Mouse (Mus musculus) hindbrain, embryonic 14.5 days (tissue): ENCODE measurements around the gene Zfp212. TPM values are rescaled to one million over a fixed set of nuclear protein-coding genes. Genes with fewer than 3 reads are reported as not detected.
"Not testable (repeated sequence)": the region's sequence is repeated elsewhere in the genome, so short reads cannot be mapped to it uniquely, and the experiment has no call there.

Source experiments
- ATAC-seq: fragments of 200-750 bp; cut with Nextera tagmentation; 2 replicates; pipeline ENCODE4 v1.8.0; 2017; ENCODE audit warnings: moderate number of reproducible peaks, mild to moderate bottlenecking, moderate TSS enrichment, moderate library complexity; ENCODE audit not compliant: low FRiP score
- DNase-seq: peaks from one replicate; pipeline ENCODE4 v3.0.0-alpha.2; 2015; ENCODE audit warnings: low spot score
- H3K27ac ChIP-seq: fragments of 300-500 bp; sonication (generic); 2 replicates; pipeline ENCODE4 v1.5.1; 2014; ENCODE audit warnings: mild to moderate bottlenecking, moderate library complexity
- H3K27me3 ChIP-seq: fragments of 300-500 bp; sonication (generic); 2 replicates; pipeline ENCODE4 v1.6.1; 2014; ENCODE audit warnings: mild to moderate bottlenecking, low read length, mixed read lengths; ENCODE audit not compliant: control insufficient read depth, insufficient read depth
- H3K36me3 ChIP-seq: fragments of 300-500 bp; sonication (generic); replicated peaks from 2 replicates; pipeline ENCODE4 v1.6.1; 2014; ENCODE audit not compliant: control insufficient read depth, insufficient read depth
- H3K4me1 ChIP-seq: fragments of 300-500 bp; sonication (generic); replicated peaks from 2 replicates; pipeline ENCODE4 v1.6.1; 2014; ENCODE audit warnings: antibody characterized with exemption, low read length, mixed read lengths; ENCODE audit not compliant: control insufficient read depth, insufficient read depth
- H3K4me2 ChIP-seq: fragments of 300-500 bp; sonication (generic); replicated peaks from 2 replicates; pipeline ENCODE4 v1.6.1; 2014; ENCODE audit warnings: mild to moderate bottlenecking, moderate library complexity
- H3K4me3 ChIP-seq: fragments of 300-500 bp; sonication (generic); replicated peaks from 2 replicates; pipeline ENCODE4 v1.5.1; 2014; ENCODE audit warnings: mild to moderate bottlenecking, low read length
- H3K9ac ChIP-seq: fragments of 300-500 bp; sonication (generic); 2 replicates; pipeline ENCODE4 v1.6.1; 2014
- H3K9me3 ChIP-seq: fragments of 300-500 bp; sonication (generic); 2 replicates; pipeline ENCODE4 v1.6.1; 2016; ENCODE audit warnings: low read length; ENCODE audit not compliant: control insufficient read depth
- WGBS: fragments of 180-500 bp; shearing (Covaris S2); extraction: QIAGEN DNeasy Blood & Tissue Kit; methylation state at CpG from one replicate; pipeline ENCODE4 v1.1.7; 2014; 5-methylcytosine and 5-hydroxymethylcytosine counted together
- polyA plus RNA-seq: library from polyadenylated mRNA; unstranded; fragments of >200 nt; fragmentation: Nextera tagmentation; extraction: Ambion mirVana; gene quantifications from 2 replicates; pipeline ENCODE4 v1.2.1, GENCODE M21; 2014

The Zfp212 gene
- polyA plus RNA-seq, 1 experiment from 2014 or later: 12.4 TPM

- no peak for ATAC-seq
- Histone ChIP-seq H3K27ac (no peak overlapping the region), H3K4me1 (peaks cover 12% of the 10 kb centered on the region), H3K9ac (no peak overlapping the region), H3K27me3 (no peaks in the 10 kb centered on the region), H3K36me3 (peaks cover 63% of the 10 kb centered on the region), H3K4me2 (no peak overlapping the region), H3K9me3 (no peaks in the 10 kb centered on the region), H3K4me3 (no peak overlapping the region)
- no peak for DNase-seq
Measured at GRCm38 (mm10) chr6:47957816-47958215, 37.5 kb downstream of the Zfp212 start.

- H3K4me1 ChIP-seq: no peaks in the 10 kb centered on the region
- H3K4me2 ChIP-seq: no peak overlapping the region
- ATAC-seq (no peak), DNase-seq (no peak)
- no peak overlapping the region for H3K27ac ChIP-seq
- no peaks in the 10 kb centered on the region for H3K27me3 ChIP-seq
- H3K36me3 ChIP-seq: peaks cover 94% of the 10 kb centered on the region
- no peak overlapping the region for H3K4me3 ChIP-seq
- H3K9me3 ChIP-seq: no peaks in the 10 kb centered on the region
- H3K9ac ChIP-seq: no peak overlapping the region
- 89% methylated on average over 6 of the region's 6 CpGs for WGBS
Measured at GRCm38 (mm10) chr6:47960685-47961421, 40.6 kb downstream of the Zfp212 start.

DNA sequence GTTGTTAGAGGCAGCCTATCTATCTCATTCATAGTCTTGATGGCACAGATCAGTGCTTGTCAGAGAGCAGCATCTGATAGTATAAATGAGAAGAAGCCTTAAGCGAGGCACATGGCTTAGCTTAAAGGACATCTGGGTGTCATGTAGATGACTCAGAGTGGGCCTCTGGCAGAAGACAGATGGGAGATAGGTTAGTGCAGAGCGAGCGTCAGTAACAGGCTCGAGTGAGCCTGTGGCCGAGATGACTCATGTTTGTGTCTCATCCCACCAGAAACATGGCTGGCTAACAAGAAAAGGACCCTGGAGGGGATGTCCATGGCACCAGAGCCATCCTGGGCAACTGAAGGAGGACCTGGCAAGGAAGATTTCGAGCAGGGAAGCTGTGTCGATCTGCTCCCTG is 42.8 kb downstream of the Zfp212 start:
- ATAC-seq: no peak

GRCm38 (mm10) chr6:47968166-47968565 is 47.9 kb downstream of the Zfp212 start:
- H3K9me3 ChIP-seq, H3K27ac ChIP-seq, DNase-seq, H3K9ac ChIP-seq, H3K4me2 ChIP-seq, H3K4me3 ChIP-seq, ATAC-seq, H3K4me1 ChIP-seq, H3K27me3 ChIP-seq: not testable (repeated sequence)
- peaks cover 27% of the 10 kb centered on the region for H3K36me3 ChIP-seq
- 78% methylated on average over 1 of the region's 1 CpGs for WGBS

More for the DNA sequence above, 42.8 kb downstream of the Zfp212 start:
- Histone ChIP-seq H3K27ac (no peak overlapping the region), H3K4me3 (no peak overlapping the region), H3K9me3 (no peaks in the 10 kb centered on the region), H3K9ac (no peak overlapping the region), H3K27me3 (no peaks in the 10 kb centered on the region), H3K4me2 (no peak overlapping the region), H3K36me3 (peaks cover 77% of the 10 kb centered on the region), H3K4me1 (no peaks in the 10 kb centered on the region)
- no peak for DNase-seq
- 89% methylated on average over 7 of the region's 7 CpGs for WGBS

- 88% methylated on average over 1 of the region's 1 CpGs for WGBS
- ATAC-seq (no peak), DNase-seq (no peak)
- H3K9me3 ChIP-seq: no peaks in the 10 kb centered on the region
- no peak overlapping the region for H3K27ac ChIP-seq
- H3K9ac ChIP-seq: no peak overlapping the region
- H3K4me3 ChIP-seq: no peak overlapping the region
- no peaks in the 10 kb centered on the region for H3K27me3 ChIP-seq
- H3K4me1 ChIP-seq: no peaks in the 10 kb centered on the region
- no peak overlapping the region for H3K4me2 ChIP-seq
- no peaks in the 10 kb centered on the region for H3K36me3 ChIP-seq
Measured at GRCm38 (mm10) chr6:47974599-47974998, 54.3 kb downstream of the Zfp212 start.

DNA sequence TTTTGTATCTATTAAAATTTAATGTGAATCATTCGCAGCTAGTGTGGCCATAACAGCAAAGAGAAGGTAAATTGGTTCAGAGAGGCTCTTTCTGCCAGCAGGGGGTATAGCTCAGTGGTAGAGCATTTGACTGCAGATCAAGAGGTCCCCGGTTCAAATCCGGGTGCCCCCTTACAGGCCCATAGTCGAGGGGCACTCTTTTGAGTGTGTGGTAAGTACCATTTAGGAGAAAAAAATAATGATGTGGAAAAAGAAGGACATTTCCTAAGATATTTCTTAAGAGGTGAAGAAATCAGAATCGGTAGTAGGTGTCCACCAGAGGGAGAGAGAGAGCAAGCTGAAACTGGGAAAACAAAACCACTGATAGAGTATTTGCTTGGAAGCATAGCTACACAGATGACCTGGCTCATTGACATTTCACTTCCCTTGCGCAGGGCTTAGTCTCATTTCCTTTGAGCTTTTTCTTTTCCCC is 58.7 kb downstream of the Zfp212 start:
- H3K9ac ChIP-seq: no peak overlapping the region
- no peaks in the 10 kb centered on the region for H3K36me3 ChIP-seq
- H3K9me3 ChIP-seq: no peaks in the 10 kb centered on the region
- no peaks in the 10 kb centered on the region for H3K27me3 ChIP-seq
- peak; percentile 65; the same call in 1 of the 2 replicates for ATAC-seq
- 19% methylated on average over 6 of the region's 6 CpGs for WGBS
- peak; percentile 40 for DNase-seq
- H3K4me3 ChIP-seq: no peak overlapping the region
- no peak overlapping the region for H3K27ac ChIP-seq
- H3K4me1 ChIP-seq: no peaks in the 10 kb centered on the region
- H3K4me2 ChIP-seq: no peak overlapping the region

Other genes with a start within 250 kb of the Zfp212 start
- gene Pdia4, start 107.0 kb upstream of the Zfp212 start, polyA plus RNA-seq: 149 and 168 TPM in 2 replicates
- 13.6 and 13.7 TPM in 2 replicates for gene Zfp786, start 89.6 kb upstream of the Zfp212 start, polyA plus RNA-seq
- 15.7 and 18.6 TPM in 2 replicates for gene Zfp398, start 84.8 kb upstream of the Zfp212 start, polyA plus RNA-seq
- 18.7 and 18.9 TPM in 2 replicates for gene Zfp282, start 43.3 kb upstream of the Zfp212 start, polyA plus RNA-seq
- 19.3 and 22.9 TPM in 2 replicates for gene Zfp956, start 32.9 kb downstream of the Zfp212 start, polyA plus RNA-seq
- 12.2 and 12.7 TPM in 2 replicates for gene Zfp777, start 128.4 kb downstream of the Zfp212 start, polyA plus RNA-seq
- 23.4 and 25.7 TPM in 2 replicates for gene Zfp746, start 166.1 kb downstream of the Zfp212 start, polyA plus RNA-seq